19 mouse cellular contexts compared by ENCODE assay signal in genomic region chr2:84622668-84623067, GRCm38 (mm10). TPM values are rescaled to one million over a fixed set of nuclear protein-coding genes. Genes with fewer than 3 reads are reported as not detected.
DNase-seq lines count a peak whose midpoint lies in the region; ATAC-seq and TF ChIP-seq lines count a peak whose summit lies in the region.
"Had no signal": no experiment of that assay in that cellular context is flagged by ENCODE, and none has a peak within 500 bp of the region (broad histone marks: within the 10 kb centered on the region; RNA-seq: fewer than 3 reads in every experiment).

No protein-coding gene starts in this region.

- no peak for TF ChIP-seq RAD21 in MEL (IDR thresholded peaks at IDR 0.05; ENCODE audit: low read depth, low read length)

- no peak for ATAC-seq in liver, embryonic 15.5 days (ENCODE audit: insufficient read depth)
- ATAC-seq in liver, embryonic 11.5 days (replicated peaks; ENCODE audit: low FRiP score) = no peak
- ATAC-seq in megakaryocyte, adult 5-6 weeks (ENCODE audit: poor library complexity, severe bottlenecking) = peak; percentile 38
- ATAC-seq: forebrain, embryonic 16.5 days had no signal

- peak overlapping the region; percentile 66 for H3K27ac ChIP-seq in gastrocnemius, adult 2 months
- H3K27ac ChIP-seq in liver, embryonic 15.5 days (replicated peaks) = 0 out of 2 replicates have a peak overlapping the region, but pooled peaks have one; percentile 10
- no peak overlapping the region for H3K27ac ChIP-seq in liver, embryonic 11.5 days (ENCODE audit: low read depth, low read length)
- no peak overlapping the region for H3K27ac ChIP-seq in MEL (ENCODE audit: control insufficient read depth, low read depth, low read length)
- H3K27ac ChIP-seq: limb, embryonic 10.5 days; midbrain, embryonic 12.5 days had no signal

- H3K9ac ChIP-seq in liver, embryonic 15.5 days = no peak overlapping the region
- no peak overlapping the region for H3K9ac ChIP-seq in liver, embryonic 11.5 days (ENCODE audit: low read depth, low read length)
- H3K9ac ChIP-seq in MEL (ENCODE audit: control insufficient read depth, low read depth, low read length, poor library complexity, severe bottlenecking) = no peak overlapping the region
- H3K9ac ChIP-seq: midbrain, embryonic 12.5 days had no signal

- peaks cover 6% of the 10 kb centered on the region; the same call in 1 of the 2 replicates for H3K79me2 ChIP-seq in MEL (ENCODE audit: control insufficient read depth, insufficient read depth, low read length, poor library complexity)

- DNase-seq in gastrocnemius, adult 2 months = no peak
- no peak for DNase-seq in gastrocnemius, postnatal 4 days (ENCODE audit: low spot score in 2 of 2)
- DNase-seq in liver, embryonic 11.5 days (ENCODE audit: low spot score) = no peak
- no peak for DNase-seq in MEL (ENCODE audit: low read depth, low spot score)
- no peak for DNase-seq in layer of hippocampus, adult 18-20 months (ENCODE audit: low spot score in 2 of 2)
- DNase-seq in yolk sac, embryonic 10.5 days (ENCODE audit: low spot score) = no peak
- DNase-seq: cerebellum, adult 18-20 months; heart, postnatal 36 days; kidney, postnatal 10 days; layer of hippocampus, postnatal 36 days; thymus, postnatal 14 days had no signal

- H3K9me3 ChIP-seq in liver, embryonic 15.5 days (replicated peaks) = no peaks in the 10 kb centered on the region
- H3K9me3 ChIP-seq in liver, embryonic 11.5 days (ENCODE audit: control insufficient read depth, low read length) = no peaks in the 10 kb centered on the region
- H3K9me3 ChIP-seq in MEL (replicated peaks; ENCODE audit: insufficient read depth, low read length) = no peaks in the 10 kb centered on the region
- H3K9me3 ChIP-seq: limb, embryonic 10.5 days; midbrain, embryonic 12.5 days had no signal

- peak overlapping the region; percentile 35 for H3K4me3 ChIP-seq in gastrocnemius, adult 2 months
- no peak overlapping the region for H3K4me3 ChIP-seq in liver, embryonic 15.5 days (replicated peaks)
- no peak overlapping the region for H3K4me3 ChIP-seq in liver, embryonic 11.5 days (ENCODE audit: low read depth, low read length)
- H3K4me3 ChIP-seq in MEL (ENCODE audit: control insufficient read depth in 1 of 2, insufficient read depth in 1 of 2, low read depth in 2 of 2, low read length in 2 of 2) = no peak overlapping the region
- H3K4me3 ChIP-seq: limb, embryonic 10.5 days; midbrain, embryonic 12.5 days had no signal

- H3K36me3 ChIP-seq in liver, embryonic 15.5 days (replicated peaks) = peaks cover 23% of the 10 kb centered on the region
- H3K36me3 ChIP-seq in liver, embryonic 11.5 days (ENCODE audit: control insufficient read depth, insufficient read depth, low read length) = peaks cover 14% of the 10 kb centered on the region
- H3K36me3 ChIP-seq in MEL (ENCODE audit: control insufficient read depth in 1 of 2, insufficient read depth in 2 of 2, low read length in 2 of 2) = peaks cover 3 to 39% of the 10 kb centered on the region in 2 experiments

- WGBS in liver, embryonic 15.5 days (ENCODE audit: insufficient replicate concordance) = 56% methylated on average over 2 of the region's 2 CpGs
- 73% methylated on average over 2 of the region's 2 CpGs for WGBS in liver, embryonic 11.5 days

- peak in 1 of 2 experiments; percentile 25; a peak in 1 of 4 replicates for TF ChIP-seq EP300 in MEL (IDR thresholded peaks at IDR 0.05; ENCODE audit: low read depth in 1 of 2, low read length in 2 of 2)

- intact Hi-C loops in gastrocnemius, adult 2 months (cut with DNase I) = no loop called here

- H3K4me1 ChIP-seq in liver, embryonic 15.5 days (replicated peaks) = peaks cover 34% of the 10 kb centered on the region
- H3K4me1 ChIP-seq in liver, embryonic 11.5 days (replicated peaks; ENCODE audit: control insufficient read depth, insufficient read depth, low read length) = peaks cover 13% of the 10 kb centered on the region
- peaks cover 13 to 21% of the 10 kb centered on the region in 2 experiments for H3K4me1 ChIP-seq in MEL (ENCODE audit: control insufficient read depth in 1 of 2, insufficient read depth in 2 of 2, low read length in 2 of 2)
- H3K4me1 ChIP-seq: midbrain, embryonic 12.5 days had no signal

- TF ChIP-seq CTCF in gastrocnemius, adult 2 months (IDR thresholded peaks at IDR 0.05) = no peak
- no peak for TF ChIP-seq CTCF in MEL (IDR thresholded peaks at IDR 0.05 in 2 of 3, conservative IDR thresholded peaks at IDR 0.05 in 1 of 3; ENCODE audit: control insufficient read depth in 1 of 3, insufficient read depth in 1 of 3, low read depth in 2 of 3, low read length in 3 of 3, poor library complexity in 1 of 3, severe bottlenecking in 1 of 3)

- no peak overlapping the region for H3K4me2 ChIP-seq in liver, embryonic 15.5 days
- H3K4me2 ChIP-seq in liver, embryonic 11.5 days = no peak overlapping the region; the same call in 1 of the 2 replicates
- H3K4me2 ChIP-seq: midbrain, embryonic 12.5 days had no signal

- no peak for TF ChIP-seq POLR2A in MEL (IDR thresholded peaks at IDR 0.05; ENCODE audit: control insufficient read depth in 1 of 2, insufficient read depth in 1 of 2, low read depth in 1 of 2, low read length in 2 of 2, poor library complexity in 1 of 2)

- H3K27me3 ChIP-seq in liver, embryonic 15.5 days = no peaks in the 10 kb centered on the region
- H3K27me3 ChIP-seq in liver, embryonic 11.5 days (replicated peaks; ENCODE audit: control insufficient read depth, insufficient read depth, low read length) = no peaks in the 10 kb centered on the region
- no peaks in the 10 kb centered on the region for H3K27me3 ChIP-seq in MEL (ENCODE audit: control insufficient read depth in 1 of 2, insufficient read depth in 2 of 2, low read length in 2 of 2)
- H3K27me3 ChIP-seq: midbrain, embryonic 12.5 days had no signal

TF ChIP-seq in MEL, 35 proteins besides CTCF, POLR2A, EP300 and RAD21 (continues in another document):
- peak; percentile 52; the same call in 1 of the 2 replicates for TF ChIP-seq RCOR1 (IDR thresholded peaks at IDR 0.05; ENCODE audit: low read depth, low read length)
- no peak for TF ChIP-seq ETS1 (IDR thresholded peaks at IDR 0.05; ENCODE audit: low read depth, low read length)

RNA-seq across cellular contexts. Expression of gene Ctnnd1, which starts 27.9 kb away (rescaled TPM):
- 10 to 100 TPM; 25.8 to 35.1 TPM for total RNA-seq in gastrocnemius, adult 2 months (2021)
- 10 to 100 TPM; 89.3 to 97.3 TPM for total RNA-seq in gastrocnemius, postnatal 4 days (2021)
- polyA plus RNA-seq in liver, embryonic 15.5 days (2015; fragmentation: Nextera tagmentation; extraction: Ambion mirVana) = 12.4 and 13.1 TPM in 2 replicates
- 21.9 and 27.1 TPM in 2 replicates for polyA plus RNA-seq in liver, embryonic 11.5 days (2014; fragmentation: Nextera tagmentation; extraction: Ambion mirVana)
- 11.5 and 12.7 TPM in 2 replicates for total RNA-seq in MEL (2012; rRNA removed)
- polyA plus RNA-seq in MEL (2012; ENCODE audit: insufficient read depth in 1 of 2, insufficient read length in 2 of 2, low read depth in 1 of 2, low replicate concordance in 2 of 2, missing spikeins in 1 of 2) = 10 to 100 TPM in 1 of 2 experiments, not detected in 1; 31.6 TPM
- 14.9 and 20.9 TPM in 2 replicates for total RNA-seq in megakaryocyte, adult 5-6 weeks (2015)
- total RNA-seq in megakaryocyte, adult 5-6 weeks (2017) = 14.8 and 17.8 TPM in 2 replicates
- 10 to 100 TPM; 38.2 to 48.0 TPM for total RNA-seq in layer of hippocampus, adult 18-20 months (2021)

RNA-seq across cellular contexts. Expression of gene Btbd18, which starts 36.2 kb away (rescaled TPM):
- total RNA-seq in gastrocnemius, adult 2 months (2021) = not detected
- total RNA-seq in gastrocnemius, postnatal 4 days (2021) = under 1 TPM in 1 of 2 experiments, not detected in 1; 0.08 TPM
- polyA plus RNA-seq in liver, embryonic 15.5 days (2015; fragmentation: Nextera tagmentation; extraction: Ambion mirVana) = 0.05 TPM in 2 replicates
- 0.18 and 0.22 TPM in 2 replicates for polyA plus RNA-seq in liver, embryonic 11.5 days (2014; fragmentation: Nextera tagmentation; extraction: Ambion mirVana)
- total RNA-seq in MEL (2012; rRNA removed) = 0.04 TPM in 1 of 2 replicates, not detected in the other
- under 1 TPM in 1 of 2 experiments, not detected in 1; 0.07 TPM for polyA plus RNA-seq in MEL (2012; ENCODE audit: insufficient read depth in 1 of 2, insufficient read length in 2 of 2, low read depth in 1 of 2, low replicate concordance in 2 of 2, missing spikeins in 1 of 2)
- total RNA-seq in megakaryocyte, adult 5-6 weeks (2015) = 0.07 TPM in 1 of 2 replicates, not detected in the other
- not detected in 2 replicates for total RNA-seq in megakaryocyte, adult 5-6 weeks (2017)
- not detected for total RNA-seq in layer of hippocampus, adult 18-20 months (2021)
- total RNA-seq: gastrocnemius, adult 8-10 months; layer of hippocampus, postnatal 36 days had no signal
- polyA plus RNA-seq: cortical plate, adult 2 months had no signal

RNA-seq across cellular contexts. Expression of gene Selenoh, which starts 47.9 kb away (rescaled TPM):
- 10 to 100 TPM; 10.7 to 16.4 TPM for total RNA-seq in gastrocnemius, adult 2 months (2021)
- total RNA-seq in gastrocnemius, postnatal 4 days (2021) = 10 to 100 TPM; 32.2 to 49.9 TPM
- 71.6 and 86.7 TPM in 2 replicates for polyA plus RNA-seq in liver, embryonic 15.5 days (2015; fragmentation: Nextera tagmentation; extraction: Ambion mirVana)
- polyA plus RNA-seq in liver, embryonic 11.5 days (2014; fragmentation: Nextera tagmentation; extraction: Ambion mirVana) = 241 and 264 TPM in 2 replicates
- 79.0 and 89.9 TPM in 2 replicates for total RNA-seq in MEL (2012; rRNA removed)
- polyA plus RNA-seq in MEL (2012; ENCODE audit: insufficient read depth in 1 of 2, insufficient read length in 2 of 2, low read depth in 1 of 2, low replicate concordance in 2 of 2, missing spikeins in 1 of 2) = 10 to 100 TPM in 1 of 2 experiments, not detected in 1; 70.7 TPM
- total RNA-seq in megakaryocyte, adult 5-6 weeks (2015) = 126 and 155 TPM in 2 replicates
- total RNA-seq in megakaryocyte, adult 5-6 weeks (2017) = 76.2 and 102 TPM in 2 replicates
- 10 to 100 TPM; 22.6 to 25.0 TPM for total RNA-seq in layer of hippocampus, adult 18-20 months (2021)

RNA-seq across cellular contexts. Expression of gene Gm28635, which starts 55.2 kb away (rescaled TPM):
- 1 to 10 TPM; 1.1 to 1.9 TPM for total RNA-seq in gastrocnemius, adult 2 months (2021)
- under 1 TPM; 0.08 to 0.76 TPM for total RNA-seq in gastrocnemius, postnatal 4 days (2021)
- polyA plus RNA-seq in liver, embryonic 15.5 days (2015; fragmentation: Nextera tagmentation; extraction: Ambion mirVana) = not detected in 2 replicates
- not detected in 2 replicates for polyA plus RNA-seq in liver, embryonic 11.5 days (2014; fragmentation: Nextera tagmentation; extraction: Ambion mirVana)
- total RNA-seq in MEL (2012; rRNA removed) = 0.19 TPM in 1 of 2 replicates, not detected in the other
- not detected for polyA plus RNA-seq in MEL (2012; ENCODE audit: insufficient read depth in 1 of 2, insufficient read length in 2 of 2, low read depth in 1 of 2, low replicate concordance in 2 of 2, missing spikeins in 1 of 2)
- total RNA-seq in megakaryocyte, adult 5-6 weeks (2015) = not detected in 2 replicates
- total RNA-seq in megakaryocyte, adult 5-6 weeks (2017) = not detected in 2 replicates
- 1 to 10 TPM; 2.4 to 7.2 TPM for total RNA-seq in layer of hippocampus, adult 18-20 months (2021)
- polyA plus RNA-seq: cortical plate, adult 2 months; forebrain, embryonic 16.5 days; limb, embryonic 10.5 days; liver, embryonic 16.5 days; midbrain, embryonic 12.5 days had no signal

RNA-seq across cellular contexts. Expression of gene Med19, which starts 55.5 kb away (rescaled TPM):
- total RNA-seq in gastrocnemius, adult 2 months (2021) = 1 to 10 TPM; 6.8 to 7.9 TPM
- 10 to 100 TPM; 17.8 to 19.3 TPM for total RNA-seq in gastrocnemius, postnatal 4 days (2021)
- 18.7 and 21.1 TPM in 2 replicates for polyA plus RNA-seq in liver, embryonic 15.5 days (2015; fragmentation: Nextera tagmentation; extraction: Ambion mirVana)
- polyA plus RNA-seq in liver, embryonic 11.5 days (2014; fragmentation: Nextera tagmentation; extraction: Ambion mirVana) = 43.4 and 44.9 TPM in 2 replicates
- total RNA-seq in MEL (2012; rRNA removed) = 13.9 and 18.8 TPM in 2 replicates
- polyA plus RNA-seq in MEL (2012; ENCODE audit: insufficient read depth in 1 of 2, insufficient read length in 2 of 2, low read depth in 1 of 2, low replicate concordance in 2 of 2, missing spikeins in 1 of 2) = 10 to 100 TPM in 1 of 2 experiments, not detected in 1; 26.0 TPM
- 22.4 and 24.5 TPM in 2 replicates for total RNA-seq in megakaryocyte, adult 5-6 weeks (2015)
- 16.1 and 20.2 TPM in 2 replicates for total RNA-seq in megakaryocyte, adult 5-6 weeks (2017)
- total RNA-seq in layer of hippocampus, adult 18-20 months (2021) = 10 to 100 TPM; 33.9 to 34.4 TPM

Comparison
In these comparisons a context has a peak if more than half of its experiments do, and no peak if none do; other contexts are left out.
1. H3K27ac ChIP-seq: peak in gastrocnemius, adult 2 months (single experiment) and liver, embryonic 15.5 days (single experiment); none in liver, embryonic 11.5 days (single experiment) and MEL (single experiment).